Mouse (Mus musculus) cerebellum, adult 8-10 months (tissue): ENCODE results near the gene Gm8897.
"Not testable (repeated sequence)": the region's sequence is repeated elsewhere in the genome, so short reads cannot be mapped to it uniquely, and the experiment has no call there.

ENCODE experiments used
- DNase-seq: peaks from one replicate; pipeline ENCODE4 v3.0.0; 2022

The Gm8897 gene

DNA sequence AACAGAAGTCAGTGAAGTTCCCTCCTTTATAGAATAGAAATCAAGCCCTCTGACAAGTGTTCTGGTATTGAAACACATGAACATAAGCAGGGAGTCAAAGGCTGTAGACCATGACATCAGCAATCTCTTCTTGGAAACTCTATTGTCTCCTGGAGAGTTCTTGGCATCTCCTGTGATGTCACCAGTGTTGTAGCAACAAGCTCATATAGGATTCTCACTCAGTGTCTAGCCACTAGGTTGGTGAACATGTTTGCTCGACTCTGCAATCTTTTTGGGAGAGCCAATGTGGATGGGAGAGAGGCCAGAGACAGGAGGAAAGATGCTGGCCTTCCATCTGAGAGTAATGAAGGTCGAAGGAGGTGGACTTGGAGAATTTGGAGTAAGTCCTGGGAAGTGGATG is at the start of gene Gm8897:
TSS of gene Gm8897 (plus strand) at position 301 of the 400 bp plus-strand sequence.
- DNase-seq, result not testable (repeated sequence)

DNA sequence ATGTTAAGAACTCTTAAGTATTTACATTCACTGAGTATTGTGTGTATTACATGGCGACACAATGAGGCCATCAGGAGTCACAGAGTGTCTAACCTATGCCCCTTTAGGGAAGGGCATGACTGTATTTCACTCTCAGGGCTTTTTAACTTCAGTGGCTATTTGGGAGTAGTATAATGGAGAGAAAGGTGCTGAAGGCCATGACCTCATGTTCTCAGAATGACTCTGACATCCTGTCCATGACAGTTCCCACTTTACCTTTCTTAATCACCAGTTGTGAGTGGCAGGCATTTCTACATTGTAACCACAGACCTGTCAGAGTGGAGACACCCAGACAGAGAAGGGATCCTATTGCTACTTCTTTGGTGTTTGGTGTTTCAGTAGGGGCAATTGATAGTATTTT is 473 bp downstream of the Gm8897 start:
- not testable (repeated sequence) for DNase-seq
